8 mouse cellular contexts compared by ENCODE assay signal in the genomic region with DNA sequence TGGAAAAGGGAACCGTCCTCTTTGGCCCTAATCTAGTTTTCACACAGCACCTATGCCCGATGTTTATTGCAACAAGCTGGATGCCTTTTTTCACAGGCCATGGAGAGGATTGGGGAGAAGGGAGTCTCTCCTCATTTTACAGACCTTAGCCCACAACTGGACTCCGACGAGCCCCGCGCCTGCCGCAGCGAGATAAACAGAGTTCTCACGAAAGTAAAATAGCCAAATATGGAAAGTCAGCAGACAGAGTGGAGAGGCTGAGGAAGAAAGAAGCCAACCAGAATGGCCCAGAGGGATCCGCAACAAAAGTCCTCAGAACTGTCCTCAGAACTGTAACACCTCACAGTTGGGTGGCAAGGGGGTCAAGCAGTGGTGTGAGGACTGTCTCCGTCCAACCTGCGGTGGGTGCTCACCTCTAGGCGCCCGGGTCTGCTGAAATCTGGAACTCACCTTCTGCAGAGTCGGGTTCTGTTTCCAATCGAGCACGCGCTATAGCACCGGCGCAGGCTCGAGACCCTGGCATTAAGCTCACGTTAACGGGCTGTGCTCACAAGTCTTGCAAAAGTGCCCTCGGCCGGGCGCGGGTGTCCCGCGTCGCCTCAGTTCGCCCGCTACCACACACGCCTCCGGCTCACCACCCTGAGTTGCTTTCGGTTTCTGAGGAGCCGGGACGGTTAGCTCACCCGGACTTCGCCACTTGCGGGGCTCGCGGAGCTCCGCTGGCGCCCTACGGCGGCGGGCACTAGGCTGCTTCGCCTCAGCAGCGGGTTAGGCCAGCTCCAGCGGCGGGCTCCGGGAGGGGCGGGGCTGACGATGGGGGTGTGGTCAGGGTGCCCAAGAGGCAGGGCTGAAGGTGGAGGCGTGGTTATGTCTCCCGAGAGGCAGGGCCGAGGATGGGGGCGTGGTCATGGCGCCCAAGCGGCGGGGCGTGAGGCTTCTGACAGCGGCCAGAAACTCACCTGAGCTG. TPM values are rescaled to one million over a fixed set of nuclear protein-coding genes. Genes with fewer than 3 reads are reported as not detected.
DNase-seq lines count a peak whose midpoint lies in the region; ATAC-seq and TF ChIP-seq lines count a peak whose summit lies in the region.

A gene (minus strand): TSS at position 754 of the 967 bp plus-strand sequence.

- no peak for TF ChIP-seq CTCF in kidney, postnatal 0 days (IDR thresholded peaks at IDR 0.05; ENCODE audit: low read depth)

- peak within 1 kb of the TSS; percentile 79 for H3K9ac ChIP-seq in heart, embryonic 11.5 days (ENCODE audit: low read depth, low read length)
- peak within 1 kb of the TSS; percentile 82 for H3K9ac ChIP-seq in kidney, postnatal 0 days (ENCODE audit: low read depth, low read length)
- peak within 1 kb of the TSS; percentile 85 for H3K9ac ChIP-seq in liver, embryonic 11.5 days (ENCODE audit: low read depth, low read length)
- H3K9ac ChIP-seq in stomach, embryonic 14.5 days (replicated peaks; ENCODE audit: low read depth, low read length) = peak within 1 kb of the TSS; percentile 67

- H3K4me3 ChIP-seq in heart, embryonic 11.5 days (ENCODE audit: low read depth, low read length) = peak within 1 kb of the TSS; percentile 68
- peak within 1 kb of the TSS; percentile 79 for H3K4me3 ChIP-seq in kidney, postnatal 0 days (replicated peaks; ENCODE audit: low read depth, low read length)
- H3K4me3 ChIP-seq in liver, embryonic 11.5 days (ENCODE audit: low read depth, low read length) = peak within 1 kb of the TSS; percentile 68
- peak within 1 kb of the TSS; percentile 58 for H3K4me3 ChIP-seq in stomach, embryonic 14.5 days (ENCODE audit: low read depth, low read length)

- peak within 1 kb of the TSS; percentile 91 for H3K4me2 ChIP-seq in heart, embryonic 11.5 days
- peak within 1 kb of the TSS; percentile 66 for H3K4me2 ChIP-seq in kidney, postnatal 0 days (ENCODE audit: low read length)
- peak within 1 kb of the TSS; percentile 92 for H3K4me2 ChIP-seq in liver, embryonic 11.5 days
- peak within 1 kb of the TSS; percentile 62 for H3K4me2 ChIP-seq in stomach, embryonic 14.5 days (replicated peaks; ENCODE audit: low read depth, low read length)

- DNase-seq in B cell, adult 2 months = peak; percentile 99
- DNase-seq in brain, adult 2 months (ENCODE audit: low read depth, low spot score) = peak; percentile 95
- DNase-seq in kidney, postnatal 0 days (ENCODE audit: low spot score) = peak; percentile 98
- peak; percentile 97 for DNase-seq in liver, embryonic 11.5 days (ENCODE audit: low spot score)
- peak; percentile 97 for DNase-seq in naive thymus-derived CD4-positive, alpha-beta T cell, adult 2 months (ENCODE audit: low read depth)

- peak; percentile 90 for ATAC-seq in erythroblast, adult 5-6 weeks (replicated peaks; ENCODE audit: low FRiP score, poor library complexity, severe bottlenecking)
- peak; percentile 98 for ATAC-seq in heart, embryonic 11.5 days (replicated peaks; ENCODE audit: insufficient number of reproducible peaks, low FRiP score, low TSS enrichment)
- peak; percentile 96 for ATAC-seq in kidney, postnatal 0 days (replicated peaks; ENCODE audit: low FRiP score, low read depth)
- ATAC-seq in liver, embryonic 11.5 days (replicated peaks; ENCODE audit: low FRiP score) = peak; percentile 96
- ATAC-seq in stomach, embryonic 14.5 days (ENCODE audit: insufficient number of reproducible peaks, insufficient read depth, low FRiP score, low read depth) = peak; percentile 98

- H3K9me3 ChIP-seq in heart, embryonic 11.5 days (replicated peaks; ENCODE audit: control insufficient read depth, low read length) = no peaks in the 10 kb centered on the region
- H3K9me3 ChIP-seq in kidney, postnatal 0 days (replicated peaks; ENCODE audit: low read length) = no peaks in the 10 kb centered on the region
- H3K9me3 ChIP-seq in liver, embryonic 11.5 days (ENCODE audit: control insufficient read depth, low read length) = no peaks in the 10 kb centered on the region
- no peaks in the 10 kb centered on the region for H3K9me3 ChIP-seq in stomach, embryonic 14.5 days (ENCODE audit: control insufficient read depth, low read depth, low read length)

- 2% methylated on average over 63 of the region's 63 CpGs for WGBS in heart, embryonic 11.5 days (ENCODE audit: insufficient replicate concordance)
- WGBS in kidney, postnatal 0 days = 1% methylated on average over 63 of the region's 63 CpGs
- 1% methylated on average over 63 of the region's 63 CpGs for WGBS in liver, embryonic 11.5 days
- 1% methylated on average over 63 of the region's 63 CpGs for WGBS in stomach, embryonic 14.5 days

- peaks cover 4% of the 10 kb centered on the region; the same call in 1 of the 2 replicates for H3K4me1 ChIP-seq in heart, embryonic 11.5 days (ENCODE audit: control insufficient read depth, insufficient read depth, low read length)
- H3K4me1 ChIP-seq in kidney, postnatal 0 days (replicated peaks; ENCODE audit: insufficient read depth, low read length) = peaks cover 9% of the 10 kb centered on the region
- H3K4me1 ChIP-seq in liver, embryonic 11.5 days (replicated peaks; ENCODE audit: control insufficient read depth, insufficient read depth, low read length) = peaks cover 15% of the 10 kb centered on the region
- H3K4me1 ChIP-seq in stomach, embryonic 14.5 days (ENCODE audit: control insufficient read depth, insufficient read depth, low read length) = peaks cover 13% of the 10 kb centered on the region; the same call in 1 of the 2 replicates

- peaks cover 16% of the 10 kb centered on the region for H3K27me3 ChIP-seq in heart, embryonic 11.5 days (ENCODE audit: control insufficient read depth, insufficient read depth, low read length)
- no peaks in the 10 kb centered on the region for H3K27me3 ChIP-seq in kidney, postnatal 0 days (ENCODE audit: insufficient read depth, low read length)
- no peaks in the 10 kb centered on the region for H3K27me3 ChIP-seq in liver, embryonic 11.5 days (replicated peaks; ENCODE audit: control insufficient read depth, insufficient read depth, low read length)
- no peaks in the 10 kb centered on the region for H3K27me3 ChIP-seq in stomach, embryonic 14.5 days (ENCODE audit: control insufficient read depth, insufficient read depth, low read length)

- peak within 1 kb of the TSS; percentile 74 for H3K27ac ChIP-seq in heart, embryonic 11.5 days (ENCODE audit: low read depth, low read length)
- peak within 1 kb of the TSS; percentile 85 for H3K27ac ChIP-seq in kidney, postnatal 0 days
- H3K27ac ChIP-seq in liver, embryonic 11.5 days (ENCODE audit: low read depth, low read length) = peak within 1 kb of the TSS; percentile 85
- H3K27ac ChIP-seq in stomach, embryonic 14.5 days (ENCODE audit: low read length) = peak within 1 kb of the TSS; percentile 90

- H3K36me3 ChIP-seq in heart, embryonic 11.5 days (ENCODE audit: control insufficient read depth, insufficient read depth, low read length) = no peaks in the 10 kb centered on the region
- H3K36me3 ChIP-seq in kidney, postnatal 0 days (ENCODE audit: insufficient read depth, low read length) = no peaks in the 10 kb centered on the region
- H3K36me3 ChIP-seq in liver, embryonic 11.5 days (ENCODE audit: control insufficient read depth, insufficient read depth, low read length) = no peaks in the 10 kb centered on the region
- H3K36me3 ChIP-seq in stomach, embryonic 14.5 days (ENCODE audit: control insufficient read depth, insufficient read depth, low read length) = no peaks in the 10 kb centered on the region

RNA-seq across cellular contexts. Expression of the gene that starts here (rescaled TPM):
- 8.2 TPM in 1 of 2 replicates, not detected in the other for total RNA-seq in erythroblast, adult 5-6 weeks (2015; ENCODE audit: low replicate concordance)
- 1.5 and 2.6 TPM in 2 replicates for total RNA-seq in erythroblast, adult 5-6 weeks (2017; ENCODE audit: low replicate concordance)
- 10.1 and 11.2 TPM in 2 replicates for polyA plus RNA-seq in heart, embryonic 11.5 days (2014; fragmentation: Nextera tagmentation; extraction: Ambion mirVana)
- polyA plus RNA-seq in kidney, postnatal 0 days (2015; fragmentation: Nextera tagmentation; extraction: Ambion mirVana) = 17.9 and 19.6 TPM in 2 replicates
- polyA plus RNA-seq in liver, embryonic 11.5 days (2014; fragmentation: Nextera tagmentation; extraction: Ambion mirVana) = 10.6 and 15.5 TPM in 2 replicates
- 28.8 and 30.4 TPM in 2 replicates for polyA plus RNA-seq in stomach, embryonic 14.5 days (2014; fragmentation: Nextera tagmentation; extraction: Ambion mirVana)

Comparison
In these comparisons a context has a peak if more than half of its experiments do, and no peak if none do; other contexts are left out.
1. Peak in every context shown above with its lines: DNase-seq, ATAC-seq, H3K4me3 ChIP-seq and H3K27ac ChIP-seq.